Mouse (Mus musculus): ENCODE data around the gene Sulf2.

DNA sequence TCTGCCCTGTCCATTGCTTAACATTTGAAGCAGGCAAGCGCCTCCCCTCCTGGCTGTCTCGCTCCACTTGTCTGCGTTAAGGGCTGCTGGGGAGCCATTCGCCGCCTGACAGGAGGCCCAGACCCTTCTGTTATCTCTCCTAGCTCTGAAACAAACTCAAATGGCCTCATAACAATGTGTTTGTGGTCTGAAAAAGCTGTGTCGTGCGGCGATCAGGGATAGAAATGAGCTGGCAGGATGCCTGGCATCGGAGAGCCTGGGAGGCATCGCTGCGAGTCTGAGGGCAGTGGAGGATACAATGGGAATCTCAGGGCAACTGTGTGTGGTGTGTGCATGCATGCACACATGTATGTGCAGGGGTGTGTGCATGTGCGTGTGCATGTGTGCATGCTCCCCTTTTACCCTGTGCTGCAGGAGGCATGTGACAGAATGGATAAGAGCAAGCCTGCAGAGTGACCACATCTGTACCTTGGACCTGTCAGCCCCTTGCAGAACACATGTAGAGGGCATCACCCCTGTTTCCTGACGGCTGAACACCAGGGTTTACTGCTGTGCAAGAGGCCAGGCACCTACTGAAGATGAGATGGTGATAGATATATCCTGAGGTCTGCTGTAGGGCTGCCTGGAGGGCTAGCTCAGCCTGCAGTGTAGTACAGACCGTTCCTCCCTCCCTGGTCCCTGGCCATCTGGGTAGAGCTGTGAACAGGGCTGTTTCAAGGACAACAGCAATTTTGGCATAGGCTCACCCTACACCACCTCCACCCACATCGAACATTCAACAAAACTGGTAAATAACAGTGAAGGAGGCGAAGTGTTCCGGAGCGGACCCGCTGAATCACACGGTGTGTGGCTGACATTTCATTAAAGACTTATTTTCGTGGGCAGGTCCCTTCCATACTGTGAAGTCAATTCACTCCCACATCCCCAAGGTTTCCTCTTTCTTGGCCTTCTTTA, 54.9 kb downstream of the Sulf2 start:
- TF ChIP-seq POLR2A (IDR thresholded peaks at IDR 0.05; ENCODE audit: low read depth, low read length), result no peak
- no peak for TF ChIP-seq CTCF (IDR thresholded peaks at IDR 0.05; ENCODE audit: borderline replicate concordance, insufficient read depth, low read length)
